In genomic region chr1:162871701-162872311, GRCm38 (mm10) we compare ENCODE assay signal across 9 mouse cellular contexts. TPM values are rescaled to one million over a fixed set of nuclear protein-coding genes. Genes with fewer than 3 reads are reported as not detected.
DNase-seq lines count a peak whose midpoint lies in the region; ATAC-seq and TF ChIP-seq lines count a peak whose summit lies in the region.
"Had no signal": no experiment of that assay in that cellular context is flagged by ENCODE, and none has a peak within 500 bp of the region (broad histone marks: within the 10 kb centered on the region; RNA-seq: fewer than 3 reads in every experiment).

No protein-coding gene starts in this region.

- no peaks in the 10 kb centered on the region for H3K36me3 ChIP-seq in lung, embryonic 14.5 days (ENCODE audit: insufficient read depth)
- no peaks in the 10 kb centered on the region for H3K36me3 ChIP-seq in embryonic facial prominence, embryonic 12.5 days
- H3K36me3 ChIP-seq in kidney, embryonic 14.5 days (ENCODE audit: control insufficient read depth, insufficient read depth, low read length) = no peaks in the 10 kb centered on the region
- H3K36me3 ChIP-seq in small intestine, adult 2 months (ENCODE audit: control insufficient read depth, insufficient read depth, low read length) = no peaks in the 10 kb centered on the region
- H3K36me3 ChIP-seq: neural tube, embryonic 12.5 days had no signal

- H3K27ac ChIP-seq in lung, embryonic 14.5 days (ENCODE audit: low read depth) = peak overlapping the region; percentile 30; the same call in 1 of the 2 replicates
- peak overlapping the region; percentile 83 for H3K27ac ChIP-seq in embryonic facial prominence, embryonic 12.5 days
- no peak overlapping the region; the same call in 1 of the 2 replicates for H3K27ac ChIP-seq in kidney, embryonic 14.5 days (ENCODE audit: low read depth, low read length)
- H3K27ac ChIP-seq in small intestine, adult 2 months (ENCODE audit: insufficient read depth, low read depth, low read length) = peak overlapping the region; percentile 92
- H3K27ac ChIP-seq: neural tube, embryonic 12.5 days had no signal

- ATAC-seq in lung, embryonic 14.5 days (ENCODE audit: insufficient read depth) = peak; percentile 59; the same call in 1 of the 2 replicates
- peak; percentile 86 for ATAC-seq in embryonic facial prominence, embryonic 12.5 days (ENCODE audit: insufficient number of reproducible peaks, insufficient read depth, low FRiP score, low TSS enrichment)
- peak; percentile 63; the same call in 1 of the 2 replicates for ATAC-seq in kidney, embryonic 14.5 days (ENCODE audit: low FRiP score, low TSS enrichment)

- no peaks in the 10 kb centered on the region for H3K9me3 ChIP-seq in lung, embryonic 14.5 days (ENCODE audit: low read depth, low read length)
- 0 out of 2 replicates have a peak, but pooled peaks cover 4% of the 10 kb centered on the region for H3K9me3 ChIP-seq in embryonic facial prominence, embryonic 12.5 days
- H3K9me3 ChIP-seq in kidney, embryonic 14.5 days (ENCODE audit: control insufficient read depth, low read length) = peaks cover 3% of the 10 kb centered on the region; the same call in 1 of the 2 replicates
- H3K9me3 ChIP-seq: neural tube, embryonic 12.5 days had no signal

- H3K4me3 ChIP-seq in lung, embryonic 14.5 days (ENCODE audit: low read depth, low read length) = no peak overlapping the region
- no peak overlapping the region for H3K4me3 ChIP-seq in lung, adult 2 months (replicated peaks; ENCODE audit: extremely low read depth, low read depth, low read length)
- H3K4me3 ChIP-seq in embryonic facial prominence, embryonic 12.5 days = no peak overlapping the region
- H3K4me3 ChIP-seq in kidney, embryonic 14.5 days (ENCODE audit: low read length) = no peak overlapping the region
- H3K4me3 ChIP-seq in small intestine, adult 2 months (ENCODE audit: low read depth, low read length) = no peak overlapping the region
- H3K4me3 ChIP-seq: neural tube, embryonic 12.5 days had no signal

- TF ChIP-seq POLR2A in lung, adult 2 months (IDR thresholded peaks at IDR 0.05; ENCODE audit: borderline replicate concordance, extremely low read depth, low read depth, low read length) = no peak
- TF ChIP-seq POLR2A in small intestine, adult 2 months (IDR thresholded peaks at IDR 0.05; ENCODE audit: low read depth, low read length) = no peak

- TF ChIP-seq CTCF in lung, embryonic 14.5 days (IDR thresholded peaks at IDR 0.05; ENCODE audit: low read depth) = no peak
- no peak for TF ChIP-seq CTCF in lung, adult 2 months (IDR thresholded peaks at IDR 0.05; ENCODE audit: insufficient read depth, low read length)
- no peak for TF ChIP-seq CTCF in small intestine, adult 2 months (IDR thresholded peaks at IDR 0.05; ENCODE audit: extremely low read depth, insufficient read length, insufficient replicate concordance, low read depth, low read length)

- no peaks in the 10 kb centered on the region for H3K27me3 ChIP-seq in lung, embryonic 14.5 days (ENCODE audit: insufficient read depth, low read length)
- H3K27me3 ChIP-seq in embryonic facial prominence, embryonic 12.5 days = no peaks in the 10 kb centered on the region
- no peaks in the 10 kb centered on the region for H3K27me3 ChIP-seq in kidney, embryonic 14.5 days (ENCODE audit: control insufficient read depth, insufficient read depth, low read length)
- no peaks in the 10 kb centered on the region for H3K27me3 ChIP-seq in small intestine, adult 2 months (ENCODE audit: control insufficient read depth, insufficient read depth, low read length)
- H3K27me3 ChIP-seq: neural tube, embryonic 12.5 days had no signal

- peak; percentile 57 for DNase-seq in lung, embryonic 14.5 days
- no peak for DNase-seq in lung, adult 2 months
- DNase-seq in ovary, postnatal 10 days (ENCODE audit: low spot score) = no peak
- no peak for DNase-seq in thymus, postnatal 10 days (ENCODE audit: low spot score in 2 of 2)
- DNase-seq: cerebellum, adult 2 months had no signal

- H3K4me1 ChIP-seq in lung, embryonic 14.5 days (ENCODE audit: insufficient read depth) = peaks cover 7% of the 10 kb centered on the region; the same call in 1 of the 2 replicates
- H3K4me1 ChIP-seq in lung, adult 2 months (ENCODE audit: control insufficient read depth, insufficient read depth, low read length) = peaks cover 15% of the 10 kb centered on the region
- peaks cover 19% of the 10 kb centered on the region for H3K4me1 ChIP-seq in embryonic facial prominence, embryonic 12.5 days
- peaks cover 7% of the 10 kb centered on the region; the same call in 1 of the 2 replicates for H3K4me1 ChIP-seq in kidney, embryonic 14.5 days (ENCODE audit: control insufficient read depth, insufficient read depth, low read length)
- H3K4me1 ChIP-seq in small intestine, adult 2 months (ENCODE audit: control insufficient read depth, insufficient read depth, insufficient read length, low read length) = peaks cover 18% of the 10 kb centered on the region
- H3K4me1 ChIP-seq: neural tube, embryonic 12.5 days had no signal

- no peak overlapping the region for H3K4me2 ChIP-seq in lung, embryonic 14.5 days
- H3K4me2 ChIP-seq in embryonic facial prominence, embryonic 12.5 days (replicated peaks) = peak overlapping the region; percentile 16; the same call in 1 of the 2 replicates
- no peak overlapping the region for H3K4me2 ChIP-seq in kidney, embryonic 14.5 days (replicated peaks; ENCODE audit: low read depth, low read length)
- H3K4me2 ChIP-seq: neural tube, embryonic 12.5 days had no signal

- 22% methylated on average over 9 of the region's 9 CpGs for WGBS in lung, embryonic 14.5 days
- 19% methylated on average over 9 of the region's 9 CpGs for WGBS in lung, adult 2 months
- WGBS in embryonic facial prominence, embryonic 12.5 days = 18% methylated on average over 9 of the region's 9 CpGs
- WGBS in kidney, embryonic 14.5 days = 34% methylated on average over 9 of the region's 9 CpGs
- 18% methylated on average over 9 of the region's 9 CpGs for WGBS in small intestine, adult 2 months

- no peak overlapping the region for H3K9ac ChIP-seq in lung, embryonic 14.5 days
- no peak overlapping the region for H3K9ac ChIP-seq in embryonic facial prominence, embryonic 12.5 days
- H3K9ac ChIP-seq in kidney, embryonic 14.5 days (ENCODE audit: low read depth, low read length) = no peak overlapping the region
- H3K9ac ChIP-seq: neural tube, embryonic 12.5 days had no signal

RNA-seq across cellular contexts. Expression of gene Fmo1, which starts 5.4 kb away (rescaled TPM):
- 3.4 and 6.4 TPM in 2 replicates for polyA plus RNA-seq in lung, embryonic 14.5 days (2014; fragmentation: Nextera tagmentation; extraction: Ambion mirVana)
- polyA plus RNA-seq in lung, adult 2 months (2012; rRNA removed) = 173 and 219 TPM in 2 replicates
- polyA plus RNA-seq in embryonic facial prominence, embryonic 12.5 days (2016; fragmentation: Nextera tagmentation; extraction: Ambion mirVana) = 14.8 and 15.3 TPM in 2 replicates
- 8.9 and 17.2 TPM in 2 replicates for polyA plus RNA-seq in kidney, embryonic 14.5 days (2014; fragmentation: Nextera tagmentation; extraction: Ambion mirVana)
- polyA plus RNA-seq in small intestine, adult 2 months (2012; rRNA removed) = 1.7 and 3.0 TPM in 2 replicates

RNA-seq across cellular contexts. Expression of gene Fmo2, which starts 26.7 kb away (rescaled TPM):
- 3.4 and 5.3 TPM in 2 replicates for polyA plus RNA-seq in lung, embryonic 14.5 days (2014; fragmentation: Nextera tagmentation; extraction: Ambion mirVana)
- polyA plus RNA-seq in lung, adult 2 months (2012; rRNA removed) = 147 and 240 TPM in 2 replicates
- 0.22 and 0.59 TPM in 2 replicates for polyA plus RNA-seq in embryonic facial prominence, embryonic 12.5 days (2016; fragmentation: Nextera tagmentation; extraction: Ambion mirVana)
- 0.99 and 1.2 TPM in 2 replicates for polyA plus RNA-seq in kidney, embryonic 14.5 days (2014; fragmentation: Nextera tagmentation; extraction: Ambion mirVana)
- 0.61 and 1.7 TPM in 2 replicates for polyA plus RNA-seq in small intestine, adult 2 months (2012; rRNA removed)

RNA-seq across cellular contexts. Expression of gene Fmo4, which starts 58.0 kb away (rescaled TPM):
- polyA plus RNA-seq in lung, embryonic 14.5 days (2014; fragmentation: Nextera tagmentation; extraction: Ambion mirVana) = 0.38 and 0.85 TPM in 2 replicates
- polyA plus RNA-seq in lung, adult 2 months (2012; rRNA removed) = 1.7 and 2.4 TPM in 2 replicates
- polyA plus RNA-seq in embryonic facial prominence, embryonic 12.5 days (2016; fragmentation: Nextera tagmentation; extraction: Ambion mirVana) = 0.19 and 0.36 TPM in 2 replicates
- 0.17 and 0.60 TPM in 2 replicates for polyA plus RNA-seq in kidney, embryonic 14.5 days (2014; fragmentation: Nextera tagmentation; extraction: Ambion mirVana)
- polyA plus RNA-seq in small intestine, adult 2 months (2012; rRNA removed) = 5.5 and 14.1 TPM in 2 replicates

Comparison
In these comparisons a context has a peak if more than half of its experiments do, and no peak if none do; other contexts are left out.
1. RNA of gene Fmo2, which starts 26.7 kb away (polyA plus RNA-seq): 147 to 240 TPM in lung, adult 2 months; 3.4 to 5.3 TPM in lung, embryonic 14.5 days, 0.61 to 1.7 TPM in small intestine, adult 2 months, 0.99 to 1.2 TPM in kidney, embryonic 14.5 days and 0.22 to 0.59 TPM in embryonic facial prominence, embryonic 12.5 days; every median in the first group is over 10 times any median in the second.
2. Peak in every context shown above with its lines, with median percentiles within 50 percentile points of each other: ATAC-seq.